Mouse (Mus musculus): ENCODE data around the gene Gm28539.
A peak's percentile ranks its signal among the peaks of the same experiment; 100 is the strongest.
"Not testable (repeated sequence)": the region's sequence is repeated elsewhere in the genome, so short reads cannot be mapped to it uniquely, and the experiment has no call there.

Gene Gm28539

GRCm38 (mm10) chr16:18849521-18850190, 13.3 kb downstream of the Gm28539 start:
- not testable (repeated sequence) for DNase-seq (ENCODE audit: low read depth, low spot score)

GRCm38 (mm10) chr16:18858551-18858950, 22.2 kb downstream of the Gm28539 start:
- DNase-seq (ENCODE audit: low read depth, low spot score), result peak; percentile 64

GRCm38 (mm10) chr16:18860186-18860585, 23.8 kb downstream of the Gm28539 start:
- DNase-seq (ENCODE audit: low read depth, low spot score), result no peak

GRCm38 (mm10) chr16:18870495-18870894, 34.1 kb downstream of the Gm28539 start:
- not testable (repeated sequence) for DNase-seq (ENCODE audit: low read depth, low spot score)

- DNase-seq (ENCODE audit: low read depth, low spot score), result no peak
Observed at GRCm38 (mm10) chr16:18876091-18876441, 39.7 kb downstream of the Gm28539 start.

GRCm38 (mm10) chr16:18876442-18877308, 40.3 kb downstream of the Gm28539 start, which contains the start of the genes Mrpl40 and Hira:
TSS of gene Mrpl40 (minus strand) at chr16:18876862.
TSS of gene Hira (plus strand) at chr16:18877037.
- DNase-seq (ENCODE audit: low read depth, low spot score), result peak; percentile 82

GRCm38 (mm10) chr16:18877386-18878090, 41.2 kb downstream of the Gm28539 start:
- no peak for DNase-seq (ENCODE audit: low read depth, low spot score)

GRCm38 (mm10) chr16:18878091-18878720, 41.8 kb downstream of the Gm28539 start:
- DNase-seq (ENCODE audit: low read depth, low spot score), result no peak

- DNase-seq (ENCODE audit: low read depth, low spot score), result no peak
Observed at GRCm38 (mm10) chr16:18884044-18884443, 47.7 kb downstream of the Gm28539 start.

GRCm38 (mm10) chr16:18893840-18894372, 57.5 kb downstream of the Gm28539 start:
- no peak for DNase-seq (ENCODE audit: low read depth, low spot score)

- DNase-seq (ENCODE audit: low read depth, low spot score), result no peak
Observed at GRCm38 (mm10) chr16:18895249-18895648, 58.9 kb downstream of the Gm28539 start.

- no peak for DNase-seq (ENCODE audit: low read depth, low spot score)
Observed at GRCm38 (mm10) chr16:18896429-18896828, 60.0 kb downstream of the Gm28539 start.

- no peak for DNase-seq (ENCODE audit: low read depth, low spot score)
Observed at GRCm38 (mm10) chr16:18905648-18906047, 69.3 kb downstream of the Gm28539 start.

- no peak for DNase-seq (ENCODE audit: low read depth, low spot score)
Observed at GRCm38 (mm10) chr16:18916064-18916463, 79.7 kb downstream of the Gm28539 start.

GRCm38 (mm10) chr16:18921771-18922170, 85.4 kb downstream of the Gm28539 start:
- no peak for DNase-seq (ENCODE audit: low read depth, low spot score)

GRCm38 (mm10) chr16:18927963-18928362, 91.6 kb downstream of the Gm28539 start:
- no peak for DNase-seq (ENCODE audit: low read depth, low spot score)

- no peak for DNase-seq (ENCODE audit: low read depth, low spot score)
Observed at GRCm38 (mm10) chr16:18938321-18939082, 102.1 kb downstream of the Gm28539 start.

GRCm38 (mm10) chr16:18943906-18944305, 107.5 kb downstream of the Gm28539 start:
- no peak for DNase-seq (ENCODE audit: low read depth, low spot score)

- no peak for DNase-seq (ENCODE audit: low read depth, low spot score)
Observed at GRCm38 (mm10) chr16:18948941-18949340, 112.6 kb downstream of the Gm28539 start.

GRCm38 (mm10) chr16:18950351-18950750, 114.0 kb downstream of the Gm28539 start:
- no peak for DNase-seq (ENCODE audit: low read depth, low spot score)

- no peak for DNase-seq (ENCODE audit: low read depth, low spot score)
Observed at GRCm38 (mm10) chr16:18952813-18953212, 116.4 kb downstream of the Gm28539 start.

All from retina, postnatal 7 days (tissue).